Comparison of ENCODE assay signal across 8 mouse cellular contexts in the genomic region with DNA sequence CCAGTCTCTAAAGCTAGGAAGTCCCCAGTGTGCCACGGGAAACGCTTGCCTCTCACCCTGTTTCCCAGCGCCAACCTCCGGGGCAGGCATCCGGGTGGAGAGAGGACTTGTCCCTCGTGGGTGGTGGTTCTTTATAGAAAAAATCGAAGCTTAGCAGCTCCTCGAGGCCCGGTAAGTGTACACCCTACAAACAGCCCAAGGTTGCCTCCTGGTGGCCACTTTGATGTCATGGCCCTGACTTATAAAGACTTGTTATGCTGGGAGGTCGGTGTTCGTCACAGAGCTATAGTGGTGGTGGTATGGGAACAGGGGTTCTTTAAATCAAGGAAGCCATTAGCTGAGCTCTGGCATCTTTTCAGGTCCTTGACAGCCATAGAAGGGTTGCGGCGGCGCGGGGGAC. TPM values are rescaled to one million over a fixed set of nuclear protein-coding genes. Genes with fewer than 3 reads are reported as not detected.
A peak's percentile ranks its signal among the peaks of the same experiment; 100 is the strongest.
DNase-seq lines count a peak whose midpoint lies in the region; ATAC-seq and TF ChIP-seq lines count a peak whose summit lies in the region.

No protein-coding gene starts in this region.

- no peaks in the 10 kb centered on the region for H3K4me1 ChIP-seq in testis, adult 2 months (ENCODE audit: control insufficient read depth, insufficient read depth, low read length)
- no peaks in the 10 kb centered on the region for H3K4me1 ChIP-seq in kidney, postnatal 0 days (replicated peaks; ENCODE audit: insufficient read depth, low read length)
- no peaks in the 10 kb centered on the region for H3K4me1 ChIP-seq in liver, embryonic 13.5 days (replicated peaks)
- no peaks in the 10 kb centered on the region for H3K4me1 ChIP-seq in neural tube, embryonic 14.5 days (ENCODE audit: control insufficient read depth, insufficient read depth, low read length)

- no peak for DNase-seq in testis, postnatal 14 days (ENCODE audit: low spot score)
- peak; percentile 63 to 64 for DNase-seq in cerebellum, postnatal 36 days
- DNase-seq in gastrocnemius, postnatal 10 days: peak; percentile 61
- peak; percentile 64 for DNase-seq in kidney, postnatal 0 days (ENCODE audit: low spot score)
- peak; percentile 1 for DNase-seq in liver, embryonic 13.5 days
- DNase-seq in urinary bladder, adult 18-20 months (ENCODE audit: low spot score in 2 of 2): peak; percentile 22 to 33

- ATAC-seq in kidney, postnatal 0 days (replicated peaks; ENCODE audit: low FRiP score, low read depth): no peak; the same call in 1 of the 2 replicates
- no peak for ATAC-seq in liver, embryonic 13.5 days (ENCODE audit: low read depth)
- peak; percentile 60; the same call in 1 of the 2 replicates for ATAC-seq in neural tube, embryonic 14.5 days (ENCODE audit: low read depth)

- TF ChIP-seq CTCF in testis, adult 2 months (IDR thresholded peaks at IDR 0.05; ENCODE audit: control insufficient read depth, insufficient read depth, insufficient replicate concordance, low read depth, low read length): peak; percentile 18; the same call in 1 of the 2 replicates
- TF ChIP-seq CTCF in kidney, postnatal 0 days (IDR thresholded peaks at IDR 0.05; ENCODE audit: low read depth): peak; percentile 71

- H3K9ac ChIP-seq in kidney, postnatal 0 days (ENCODE audit: low read depth, low read length): no peak overlapping the region
- H3K9ac ChIP-seq in liver, embryonic 13.5 days: no peak overlapping the region
- no peak overlapping the region for H3K9ac ChIP-seq in neural tube, embryonic 14.5 days (replicated peaks; ENCODE audit: low read depth, low read length)

- 56% methylated on average over 15 of the region's 15 CpGs for WGBS in kidney, postnatal 0 days
- 46% methylated on average over 15 of the region's 15 CpGs for WGBS in liver, embryonic 13.5 days (ENCODE audit: insufficient replicate concordance)
- WGBS in neural tube, embryonic 14.5 days: 51% methylated on average over 14 of the region's 15 CpGs

- H3K4me2 ChIP-seq in kidney, postnatal 0 days (ENCODE audit: low read length): no peak overlapping the region
- no peak overlapping the region for H3K4me2 ChIP-seq in liver, embryonic 13.5 days
- H3K4me2 ChIP-seq in neural tube, embryonic 14.5 days (ENCODE audit: low read depth, low read length): no peak overlapping the region

- H3K27ac ChIP-seq in testis, adult 2 months (ENCODE audit: control insufficient read depth, insufficient read depth, low read depth, low read length): no peak overlapping the region
- no peak overlapping the region for H3K27ac ChIP-seq in kidney, postnatal 0 days
- no peak overlapping the region for H3K27ac ChIP-seq in liver, embryonic 13.5 days
- H3K27ac ChIP-seq in neural tube, embryonic 14.5 days (ENCODE audit: low read depth, low read length): no peak overlapping the region

- H3K9me3 ChIP-seq in kidney, postnatal 0 days (replicated peaks; ENCODE audit: low read length): no peaks in the 10 kb centered on the region
- no peaks in the 10 kb centered on the region for H3K9me3 ChIP-seq in liver, embryonic 13.5 days (replicated peaks)
- H3K9me3 ChIP-seq in neural tube, embryonic 14.5 days (ENCODE audit: control insufficient read depth, low read length): no peaks in the 10 kb centered on the region

- no peak for TF ChIP-seq POLR2A in testis, adult 2 months (IDR thresholded peaks at IDR 0.05; ENCODE audit: control insufficient read depth, low read depth, low read length)

- H3K36me3 ChIP-seq in testis, adult 2 months (ENCODE audit: control insufficient read depth, insufficient read depth, low read length): no peaks in the 10 kb centered on the region
- no peaks in the 10 kb centered on the region for H3K36me3 ChIP-seq in kidney, postnatal 0 days (ENCODE audit: insufficient read depth, low read length)
- H3K36me3 ChIP-seq in liver, embryonic 13.5 days: no peaks in the 10 kb centered on the region
- H3K36me3 ChIP-seq in neural tube, embryonic 14.5 days (ENCODE audit: control insufficient read depth, insufficient read depth, low read length): no peaks in the 10 kb centered on the region

- no peak overlapping the region for H3K4me3 ChIP-seq in testis, adult 2 months (ENCODE audit: control insufficient read depth, low read depth, low read length)
- H3K4me3 ChIP-seq in kidney, postnatal 0 days (replicated peaks; ENCODE audit: low read depth, low read length): no peak overlapping the region
- H3K4me3 ChIP-seq in liver, embryonic 13.5 days (replicated peaks): no peak overlapping the region
- H3K4me3 ChIP-seq in neural tube, embryonic 14.5 days (ENCODE audit: low read depth, low read length): no peak overlapping the region

- H3K27me3 ChIP-seq in testis, adult 2 months (ENCODE audit: control insufficient read depth, insufficient read depth, low read length): no peaks in the 10 kb centered on the region
- H3K27me3 ChIP-seq in kidney, postnatal 0 days (ENCODE audit: insufficient read depth, low read length): no peaks in the 10 kb centered on the region
- no peaks in the 10 kb centered on the region for H3K27me3 ChIP-seq in liver, embryonic 13.5 days
- no peaks in the 10 kb centered on the region for H3K27me3 ChIP-seq in neural tube, embryonic 14.5 days (ENCODE audit: control insufficient read depth, insufficient read depth, low read length)

RNA-seq across cellular contexts. Expression of gene Map7d3, which starts 30.9 kb away (rescaled TPM):
- polyA plus RNA-seq in testis, adult 2 months (2012; rRNA removed): 2.2 TPM in 2 replicates
- total RNA-seq in gastrocnemius, postnatal 10 days (2021): 1 to 10 TPM in 1 of 2 experiments, under 1 TPM in 1; 0.99 to 1.6 TPM
- 2.6 and 3.0 TPM in 2 replicates for polyA plus RNA-seq in kidney, postnatal 0 days (2015; fragmentation: Nextera tagmentation; extraction: Ambion mirVana)
- polyA plus RNA-seq in liver, embryonic 13.5 days (2015; fragmentation: Nextera tagmentation; extraction: Ambion mirVana): 0.44 and 0.78 TPM in 2 replicates
- polyA plus RNA-seq in neural tube, embryonic 14.5 days (2014; fragmentation: Nextera tagmentation; extraction: Ambion mirVana): 0.40 and 1.0 TPM in 2 replicates

RNA-seq across cellular contexts. Expression of gene Fhl1, which starts 59.7 kb away (rescaled TPM):
- polyA plus RNA-seq in testis, adult 2 months (2012; rRNA removed): 18.2 and 19.4 TPM in 2 replicates
- 1,000 to 10,000 TPM; 1,223 to 1,283 TPM for total RNA-seq in gastrocnemius, postnatal 10 days (2021)
- 93.3 and 98.5 TPM in 2 replicates for polyA plus RNA-seq in kidney, postnatal 0 days (2015; fragmentation: Nextera tagmentation; extraction: Ambion mirVana)
- 11.7 and 11.8 TPM in 2 replicates for polyA plus RNA-seq in liver, embryonic 13.5 days (2015; fragmentation: Nextera tagmentation; extraction: Ambion mirVana)
- 216 and 247 TPM in 2 replicates for polyA plus RNA-seq in neural tube, embryonic 14.5 days (2014; fragmentation: Nextera tagmentation; extraction: Ambion mirVana)
